Mouse (Mus musculus) thymus, postnatal 36 days (tissue): ENCODE measurements around the gene Itgam.
"Not testable (repeated sequence)": the region's sequence is repeated elsewhere in the genome, so short reads cannot be mapped to it uniquely, and the experiment has no call there.

ENCODE experiments used
- DNase-seq, 2 experiments: peaks; one replicate each; pipeline ENCODE4 v3.0.0; 2022; ENCODE audit warnings: mixed read lengths in 2 of 2

Itgam gene

DNA sequence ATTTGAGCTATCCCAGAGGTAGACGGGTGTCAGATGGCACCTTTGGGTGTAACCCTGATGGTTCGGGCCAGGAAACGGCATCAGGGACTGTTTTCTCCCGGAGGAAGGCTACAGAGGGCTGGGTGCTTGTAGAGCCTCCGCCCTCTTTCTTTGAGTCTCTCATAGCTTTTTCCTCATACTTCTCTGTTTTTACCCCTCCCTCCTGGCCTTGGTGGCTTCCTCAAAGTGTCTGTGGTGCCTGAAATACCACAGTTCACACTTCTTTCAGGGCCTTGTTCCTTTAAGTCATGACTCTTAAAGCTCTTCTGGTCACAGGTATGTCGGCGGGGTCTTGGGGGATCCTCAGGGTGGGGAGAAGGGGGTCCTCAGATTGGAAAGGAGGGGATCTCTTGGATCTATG lies at the start of gene Itgam, which contains the start of gene Gm49368:
TSS of gene Itgam (plus strand) at position 185 of the 400 bp plus-strand sequence.
TSS of gene Gm49368 (plus strand) at position 228 of the 400 bp plus-strand sequence.
- DNase-seq = peak in 1 of 2 experiments; percentile 49

GRCm38 (mm10) chr7:128013116-128013515 lies 49.3 kb upstream of the Itgam start:
- peak in 1 of 2 experiments; percentile 42 for DNase-seq

- not testable (repeated sequence) for DNase-seq
Observed at GRCm38 (mm10) chr7:128016134-128016533, 46.3 kb upstream of the Itgam start.

DNA sequence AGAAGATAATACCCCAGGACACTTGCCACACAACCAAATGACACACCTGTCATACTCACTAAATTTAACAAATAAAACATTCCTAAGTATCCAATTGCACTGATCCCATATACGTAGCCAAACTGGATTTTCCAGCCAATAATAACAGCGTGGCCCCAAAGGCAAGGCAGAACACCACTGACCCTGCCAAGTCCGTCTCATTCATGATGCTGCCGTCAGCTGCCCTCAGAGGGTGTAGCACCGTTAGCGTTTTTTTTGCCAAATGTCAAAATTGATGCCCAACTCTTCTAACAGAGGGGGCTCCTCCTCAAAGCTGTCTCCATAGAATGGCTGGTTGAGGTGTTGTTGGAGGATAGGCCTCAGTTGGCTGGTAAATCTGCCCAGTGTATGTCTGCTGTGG lies 45.8 kb upstream of the Itgam start:
- DNase-seq = no peak

DNA sequence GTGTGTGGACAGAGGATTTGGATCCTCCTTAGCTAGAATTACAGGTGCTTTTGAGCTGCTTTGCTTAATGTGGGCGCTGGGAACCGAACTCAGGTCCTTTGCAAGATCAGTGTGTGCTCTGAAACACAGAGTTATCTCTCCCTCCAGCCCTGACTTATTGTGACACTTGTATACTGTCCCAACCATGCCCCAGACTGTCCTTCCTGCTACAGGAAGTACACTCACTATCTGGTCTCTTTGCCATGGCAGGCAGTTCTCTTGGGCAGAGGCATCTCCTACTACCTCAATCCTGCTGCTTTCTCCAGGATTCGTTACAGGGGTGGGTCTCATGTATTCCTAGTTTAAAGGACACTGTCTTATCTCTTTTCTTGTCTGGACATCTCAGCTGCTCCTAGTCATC lies 44.2 kb upstream of the Itgam start:
- no peak for DNase-seq

GRCm38 (mm10) chr7:128019187-128019586 lies 43.3 kb upstream of the Itgam start:
- DNase-seq = no peak

DNA sequence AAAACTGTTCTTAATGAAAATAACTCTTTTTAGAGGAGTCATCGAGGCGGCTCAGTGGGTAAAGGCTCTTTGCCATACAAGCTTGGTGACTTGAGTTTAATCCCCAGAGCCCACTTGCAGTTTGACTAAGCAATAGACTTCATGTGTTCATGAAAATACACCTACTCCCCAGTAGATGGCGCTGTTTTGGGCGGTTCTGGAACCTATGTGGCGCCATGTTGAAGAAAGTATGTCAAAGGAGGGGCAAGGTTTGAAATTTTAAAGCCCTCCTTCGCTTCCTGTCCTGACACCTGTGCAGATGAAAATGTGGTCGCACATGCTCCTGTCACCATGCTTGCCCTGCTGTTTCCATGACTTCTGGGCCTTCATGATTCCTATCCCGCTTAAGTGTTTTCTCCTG lies 39.5 kb upstream of the Itgam start:
- no peak for DNase-seq

DNA sequence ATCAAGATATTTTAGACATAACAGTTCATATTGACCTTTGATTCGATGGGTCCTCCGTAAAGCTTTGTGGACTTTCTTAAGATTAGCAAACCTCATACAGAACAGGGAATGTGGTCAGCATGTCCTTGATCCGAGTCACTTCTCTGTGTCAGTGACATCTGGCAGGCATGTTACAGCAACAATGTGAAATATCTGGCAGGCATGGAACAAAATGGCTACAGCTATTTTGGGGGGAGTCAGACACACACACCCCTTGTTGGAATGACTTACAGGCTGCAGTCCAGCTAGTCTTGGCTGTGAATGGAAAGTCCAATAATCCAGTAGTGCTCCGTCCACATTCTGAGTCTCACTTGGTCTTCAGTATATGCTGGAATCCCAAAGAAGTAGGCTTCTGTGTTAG lies 38.9 kb upstream of the Itgam start:
- no peak for DNase-seq

GRCm38 (mm10) chr7:128024364-128024763 lies 38.1 kb upstream of the Itgam start:
- DNase-seq = no peak

DNA sequence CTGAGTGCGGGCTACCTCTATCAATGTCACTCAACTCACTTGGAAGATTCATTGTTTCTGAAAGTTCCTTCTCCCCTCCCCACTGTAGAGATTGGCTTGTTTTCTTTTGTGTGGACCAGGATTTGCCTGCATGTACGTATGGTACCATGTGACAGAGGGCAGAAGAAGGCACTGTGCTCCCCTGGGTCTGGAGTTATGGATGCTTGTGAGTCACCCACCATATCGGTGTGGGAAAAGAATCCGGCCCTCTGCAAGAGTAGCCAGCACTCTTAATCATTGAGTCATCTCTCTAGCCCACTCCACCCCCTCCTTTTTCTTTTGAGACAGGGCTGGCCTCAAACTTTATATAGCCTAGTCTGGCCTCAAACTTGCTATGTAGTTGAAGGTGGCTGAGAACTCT lies 37.5 kb upstream of the Itgam start:
- no peak for DNase-seq

DNA sequence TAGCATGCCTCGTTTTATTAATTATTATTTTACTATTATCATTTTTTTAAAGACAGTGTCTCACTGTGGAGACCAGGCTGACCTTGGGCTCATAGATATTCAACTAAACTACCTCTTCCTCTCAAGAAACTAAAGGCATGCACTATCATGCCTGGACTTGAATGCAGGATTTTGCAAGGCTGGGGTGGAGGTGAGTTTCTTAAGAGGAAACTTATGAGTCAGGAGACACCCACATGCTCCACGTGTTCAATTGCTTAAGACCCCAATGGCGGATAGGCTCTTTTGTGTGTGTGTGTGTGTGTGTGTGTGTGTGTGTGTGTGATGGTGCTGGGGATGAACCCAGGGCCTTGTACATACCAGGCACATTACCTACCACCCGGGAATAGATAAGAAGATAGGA lies 37.1 kb upstream of the Itgam start:
- no peak for DNase-seq

DNA sequence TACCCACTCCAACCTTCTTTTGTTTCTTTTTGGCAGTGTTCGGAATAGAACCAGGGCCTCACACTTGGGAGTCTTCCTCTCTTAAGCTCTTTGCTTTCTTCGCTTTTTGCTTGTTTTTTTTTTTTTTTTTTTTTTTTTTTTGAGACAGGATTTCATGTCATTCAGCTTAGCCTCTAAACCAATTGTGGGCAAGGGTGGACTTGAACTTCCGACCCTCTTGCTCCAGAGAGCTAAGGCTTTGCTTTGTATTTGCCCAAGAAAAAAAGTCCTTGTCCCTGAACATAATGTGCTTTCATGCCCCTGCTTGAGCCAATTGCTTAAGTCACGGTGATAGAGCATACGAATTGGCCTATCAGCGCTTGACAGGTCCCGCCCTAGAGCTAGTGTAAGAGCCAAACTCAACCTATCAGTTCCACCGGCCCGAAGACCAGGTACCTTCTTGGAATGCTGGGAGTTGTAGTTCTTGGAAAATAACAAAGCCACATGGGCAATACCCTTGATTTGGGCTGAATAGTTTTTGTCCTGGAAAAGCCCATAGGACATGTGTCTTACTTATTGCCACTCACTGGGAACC lies 30.9 kb upstream of the Itgam start:
- no peak for DNase-seq

GRCm38 (mm10) chr7:128032290-128032988 lies 30.0 kb upstream of the Itgam start:
- DNase-seq = no peak

DNA sequence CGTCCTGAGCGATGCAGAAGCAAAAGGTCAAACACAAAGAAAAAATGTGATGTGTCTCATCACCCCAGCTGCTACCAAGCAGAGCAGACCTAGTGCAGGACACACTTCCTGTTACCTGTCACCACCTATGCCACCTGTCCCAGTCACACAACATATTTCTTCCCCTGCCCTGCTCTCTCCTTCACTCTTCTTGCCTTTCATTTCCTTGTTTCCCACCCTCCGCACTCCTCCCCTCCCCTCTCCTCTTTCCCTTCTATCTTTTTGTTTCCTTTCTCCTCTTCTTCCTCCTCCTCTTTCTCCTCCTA lies 29.5 kb upstream of the Itgam start:
- DNase-seq = no peak

GRCm38 (mm10) chr7:128033616-128034015 lies 28.8 kb upstream of the Itgam start:
- DNase-seq = no peak

- peak in 1 of 2 experiments; percentile 38 for DNase-seq
Observed at GRCm38 (mm10) chr7:128042161-128042820, 20.1 kb upstream of the Itgam start.

DNA sequence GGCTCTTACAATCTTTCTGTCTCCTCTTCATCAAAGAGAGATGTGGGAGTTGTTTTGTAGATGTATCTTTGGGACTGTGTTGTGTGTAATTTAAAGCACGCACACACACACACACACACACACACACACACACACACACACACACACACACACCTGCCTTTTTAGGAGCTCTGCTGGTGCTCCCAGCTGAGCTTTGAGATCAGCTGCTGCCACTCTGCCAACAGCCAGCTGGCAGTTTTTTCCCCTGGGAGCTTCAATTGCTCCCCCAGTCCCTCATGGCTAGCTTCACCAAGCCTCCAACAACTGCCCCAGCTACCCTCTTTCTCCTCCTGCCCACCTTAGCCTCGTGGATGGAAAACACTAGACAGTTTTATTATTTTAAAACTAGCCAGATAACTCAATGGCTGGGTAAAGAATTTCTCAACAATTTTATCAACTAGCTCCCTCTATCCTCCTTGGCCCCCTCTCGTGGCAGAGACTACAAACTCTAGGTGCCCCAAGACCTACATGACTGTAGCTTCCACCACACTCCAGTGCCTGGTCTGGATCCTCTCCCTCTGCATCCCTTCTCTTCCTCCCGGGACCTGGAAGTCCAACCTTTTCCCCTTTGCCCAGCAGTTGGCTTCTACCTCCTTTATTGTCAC lies 18.2 kb upstream of the Itgam start:
- peak; percentile 51 to 52 for DNase-seq

DNA sequence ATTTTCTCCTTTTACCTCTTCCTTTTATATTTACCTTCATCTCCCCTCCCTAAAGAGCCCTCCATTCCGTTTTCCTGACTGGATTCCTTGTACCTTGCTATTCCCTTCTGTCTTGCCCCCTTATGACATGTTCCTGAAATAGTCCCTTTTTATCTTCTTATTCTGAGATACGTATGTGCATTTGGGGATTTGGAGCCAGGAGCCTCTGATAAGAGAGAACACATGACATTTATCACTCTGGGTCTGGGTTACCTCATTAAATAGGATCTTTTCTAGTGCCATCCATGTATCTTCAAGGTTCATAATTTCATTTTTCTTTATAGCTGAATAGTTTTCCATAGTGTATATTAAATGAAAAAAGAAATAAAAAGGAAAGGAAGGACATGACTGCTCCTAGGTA lies 16.8 kb upstream of the Itgam start:
- no peak for DNase-seq

- DNase-seq = no peak
Observed at GRCm38 (mm10) chr7:128048819-128049218, 13.6 kb upstream of the Itgam start.

DNA sequence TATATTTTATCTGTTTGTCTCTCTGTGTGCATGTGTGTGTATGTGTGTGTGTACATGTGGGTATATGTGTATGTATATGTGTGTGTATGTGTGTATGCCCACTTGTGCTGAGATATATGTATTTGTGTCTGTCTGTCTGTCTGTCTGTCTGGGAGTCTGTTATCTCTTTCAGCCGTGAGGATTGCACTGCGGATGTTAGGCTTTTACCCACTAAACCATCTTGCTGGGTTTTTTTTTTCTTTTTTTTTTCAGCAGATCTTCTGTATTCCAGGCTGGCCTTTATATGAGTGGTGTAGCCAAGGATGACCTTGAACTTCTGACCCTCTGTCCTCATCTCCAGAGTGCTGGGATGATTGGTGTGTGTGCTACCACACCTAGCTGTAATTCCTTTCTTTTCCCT lies 13.2 kb upstream of the Itgam start:
- no peak for DNase-seq

DNA sequence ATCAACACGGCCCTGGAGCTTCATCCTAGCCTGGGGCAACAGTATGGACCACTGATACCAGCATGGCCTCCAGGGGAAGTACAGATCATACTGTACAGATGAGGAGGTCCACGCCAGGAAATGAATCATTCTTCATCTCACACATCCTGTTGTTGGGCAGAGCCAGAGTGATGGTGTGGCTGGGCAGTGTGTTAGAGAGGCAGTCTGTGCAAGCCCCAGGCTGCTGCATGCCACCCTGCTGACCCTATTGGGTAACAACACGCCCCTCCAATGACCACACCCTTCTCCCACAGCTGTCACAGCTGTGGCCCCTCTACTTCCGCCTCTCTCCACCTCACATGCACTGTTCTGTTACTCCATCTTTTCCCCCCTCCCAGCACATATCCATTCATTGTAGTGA lies 11.7 kb upstream of the Itgam start:
- DNase-seq = peak in 1 of 2 experiments; percentile 45

- no peak for DNase-seq
Observed at GRCm38 (mm10) chr7:128053061-128053460, 9.4 kb upstream of the Itgam start.

DNA sequence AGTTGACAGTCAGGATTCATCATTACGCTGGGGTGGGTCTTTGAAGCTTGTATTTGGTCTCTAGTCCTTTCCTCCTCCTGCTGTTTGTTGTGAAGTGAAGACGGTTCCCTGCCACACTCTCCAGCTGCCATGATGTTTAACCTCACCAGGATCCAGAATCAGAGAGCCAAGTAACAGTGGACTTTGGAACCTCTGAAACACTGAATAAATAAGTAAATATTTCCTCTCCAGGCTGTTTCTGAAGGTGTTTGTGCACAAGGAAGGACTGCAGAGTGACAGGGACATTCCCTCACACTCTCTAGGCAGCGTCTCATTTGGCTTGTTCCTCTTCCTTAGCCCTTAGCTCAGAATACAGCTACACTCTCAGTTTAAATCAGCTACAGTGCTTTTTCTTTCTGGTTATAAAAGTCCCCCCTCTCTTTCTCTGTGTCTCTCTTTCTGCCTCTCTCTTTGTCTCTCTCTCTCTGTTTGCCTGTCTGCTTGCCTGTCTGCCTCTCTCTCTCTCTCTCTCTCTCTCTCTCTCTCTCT lies 5.5 kb upstream of the Itgam start:
- no peak for DNase-seq

- peak in 1 of 2 experiments; percentile 41 for DNase-seq
Observed at GRCm38 (mm10) chr7:128057860-128058259, 4.6 kb upstream of the Itgam start.
